Mouse (Mus musculus): ENCODE measurements around the gene Nepro. TPM values are rescaled to one million over a fixed set of nuclear protein-coding genes. Genes with fewer than 3 reads are reported as not detected.

Nepro gene
- polyA plus RNA-seq, 1 experiment = 32.1 TPM

GRCm38 (mm10) chr16:44691066-44691465 lies 33.0 kb upstream of the Nepro start:
- Histone ChIP-seq H3K9me3 (replicated peaks; ENCODE audit: control insufficient read depth, insufficient read depth, low read length, poor library complexity, severe bottlenecking) (no peaks in the 10 kb centered on the region), H3K9ac (ENCODE audit: low read depth, poor library complexity, severe bottlenecking) (no peak overlapping the region), H3K36me3 (ENCODE audit: control insufficient read depth, insufficient read depth, low read length, poor library complexity, severe bottlenecking) (no peaks in the 10 kb centered on the region), H3K27ac (ENCODE audit: insufficient read depth, low read length) (no peak overlapping the region), H3K4me3 (ENCODE audit: low read depth, low read length) (no peak overlapping the region), H3K27me3 (ENCODE audit: control insufficient read depth, insufficient read depth, low read length, poor library complexity, severe bottlenecking) (no peaks in the 10 kb centered on the region), H3K4me1 (ENCODE audit: control insufficient read depth, insufficient read depth, low read length) (no peaks in the 10 kb centered on the region)
- TF ChIP-seq CTCF (IDR thresholded peaks at IDR 0.05; ENCODE audit: low read depth, low read length) (no peak), EP300 (IDR thresholded peaks at IDR 0.05; ENCODE audit: insufficient read depth, low read depth, low read length) (no peak), POLR2A (IDR thresholded peaks at IDR 0.05; ENCODE audit: insufficient read depth, low read length) (no peak)

- no peaks in the 10 kb centered on the region for H3K36me3 ChIP-seq (ENCODE audit: control insufficient read depth, insufficient read depth, low read length, poor library complexity, severe bottlenecking)
- TF ChIP-seq POLR2A (IDR thresholded peaks at IDR 0.05; ENCODE audit: insufficient read depth, low read length) (no peak), EP300 (IDR thresholded peaks at IDR 0.05; ENCODE audit: insufficient read depth, low read depth, low read length) (no peak), CTCF (IDR thresholded peaks at IDR 0.05; ENCODE audit: low read depth, low read length) (no peak)
- no peaks in the 10 kb centered on the region for H3K4me1 ChIP-seq (ENCODE audit: control insufficient read depth, insufficient read depth, low read length)
- H3K9me3 ChIP-seq (replicated peaks; ENCODE audit: control insufficient read depth, insufficient read depth, low read length, poor library complexity, severe bottlenecking) = no peaks in the 10 kb centered on the region
- H3K4me3 ChIP-seq (ENCODE audit: low read depth, low read length) = no peak overlapping the region
- H3K27me3 ChIP-seq (ENCODE audit: control insufficient read depth, insufficient read depth, low read length, poor library complexity, severe bottlenecking) = no peaks in the 10 kb centered on the region
- H3K9ac ChIP-seq (ENCODE audit: low read depth, poor library complexity, severe bottlenecking) = no peak overlapping the region
- H3K27ac ChIP-seq (ENCODE audit: insufficient read depth, low read length) = no peak overlapping the region
Measured at GRCm38 (mm10) chr16:44691561-44692141, 32.5 kb upstream of the Nepro start.

GRCm38 (mm10) chr16:44692541-44692940 lies 31.6 kb upstream of the Nepro start:
- H3K36me3 ChIP-seq (ENCODE audit: control insufficient read depth, insufficient read depth, low read length, poor library complexity, severe bottlenecking) = no peaks in the 10 kb centered on the region
- H3K27ac ChIP-seq (ENCODE audit: insufficient read depth, low read length) = no peak overlapping the region
- 0 out of 2 replicates have a peak, but pooled peaks cover 3% of the 10 kb centered on the region for H3K9me3 ChIP-seq (replicated peaks; ENCODE audit: control insufficient read depth, insufficient read depth, low read length, poor library complexity, severe bottlenecking)
- H3K9ac ChIP-seq (ENCODE audit: low read depth, poor library complexity, severe bottlenecking) = no peak overlapping the region
- TF ChIP-seq CTCF (IDR thresholded peaks at IDR 0.05; ENCODE audit: low read depth, low read length) (no peak), EP300 (IDR thresholded peaks at IDR 0.05; ENCODE audit: insufficient read depth, low read depth, low read length) (no peak), POLR2A (IDR thresholded peaks at IDR 0.05; ENCODE audit: insufficient read depth, low read length) (no peak)
- H3K4me1 ChIP-seq (ENCODE audit: control insufficient read depth, insufficient read depth, low read length) = no peaks in the 10 kb centered on the region
- H3K4me3 ChIP-seq (ENCODE audit: low read depth, low read length) = no peak overlapping the region
- H3K27me3 ChIP-seq (ENCODE audit: control insufficient read depth, insufficient read depth, low read length, poor library complexity, severe bottlenecking) = no peaks in the 10 kb centered on the region

- Histone ChIP-seq H3K9ac (ENCODE audit: low read depth, poor library complexity, severe bottlenecking) (no peak overlapping the region), H3K4me3 (ENCODE audit: low read depth, low read length) (no peak overlapping the region), H3K4me1 (ENCODE audit: control insufficient read depth, insufficient read depth, low read length) (no peaks in the 10 kb centered on the region), H3K27me3 (ENCODE audit: control insufficient read depth, insufficient read depth, low read length, poor library complexity, severe bottlenecking) (no peaks in the 10 kb centered on the region), H3K27ac (ENCODE audit: insufficient read depth, low read length) (no peak overlapping the region), H3K9me3 (replicated peaks; ENCODE audit: control insufficient read depth, insufficient read depth, low read length, poor library complexity, severe bottlenecking) (0 out of 2 replicates have a peak, but pooled peaks cover 3% of the 10 kb centered on the region), H3K36me3 (ENCODE audit: control insufficient read depth, insufficient read depth, low read length, poor library complexity, severe bottlenecking) (no peaks in the 10 kb centered on the region)
- TF ChIP-seq POLR2A (IDR thresholded peaks at IDR 0.05; ENCODE audit: insufficient read depth, low read length) = no peak
- no peak for TF ChIP-seq EP300 (IDR thresholded peaks at IDR 0.05; ENCODE audit: insufficient read depth, low read depth, low read length)
- TF ChIP-seq CTCF (IDR thresholded peaks at IDR 0.05; ENCODE audit: low read depth, low read length) = peak; percentile 66
Measured at GRCm38 (mm10) chr16:44693695-44694094, 30.4 kb upstream of the Nepro start.

- H3K4me1 ChIP-seq (ENCODE audit: control insufficient read depth, insufficient read depth, low read length) = no peaks in the 10 kb centered on the region
- no peak overlapping the region for H3K27ac ChIP-seq (ENCODE audit: insufficient read depth, low read length)
- no peak overlapping the region for H3K9ac ChIP-seq (ENCODE audit: low read depth, poor library complexity, severe bottlenecking)
- H3K27me3 ChIP-seq (ENCODE audit: control insufficient read depth, insufficient read depth, low read length, poor library complexity, severe bottlenecking) = no peaks in the 10 kb centered on the region
- H3K9me3 ChIP-seq (replicated peaks; ENCODE audit: control insufficient read depth, insufficient read depth, low read length, poor library complexity, severe bottlenecking) = 0 out of 2 replicates have a peak, but pooled peaks cover 3% of the 10 kb centered on the region
- no peak for TF ChIP-seq CTCF (IDR thresholded peaks at IDR 0.05; ENCODE audit: low read depth, low read length)
- TF ChIP-seq EP300 (IDR thresholded peaks at IDR 0.05; ENCODE audit: insufficient read depth, low read depth, low read length) = no peak
- no peak for TF ChIP-seq POLR2A (IDR thresholded peaks at IDR 0.05; ENCODE audit: insufficient read depth, low read length)
- no peaks in the 10 kb centered on the region for H3K36me3 ChIP-seq (ENCODE audit: control insufficient read depth, insufficient read depth, low read length, poor library complexity, severe bottlenecking)
- no peak overlapping the region for H3K4me3 ChIP-seq (ENCODE audit: low read depth, low read length)
Measured at GRCm38 (mm10) chr16:44695214-44695858, 28.8 kb upstream of the Nepro start.
